Mouse (Mus musculus) limb, embryonic 14.5 days (tissue): ENCODE measurements around the gene Trmo. TPM values are rescaled to one million over a fixed set of nuclear protein-coding genes. Genes with fewer than 3 reads are reported as not detected.

Experiments
- ATAC-seq: fragments of 200-750 bp; cut with Nextera tagmentation; 2 replicates; pipeline ENCODE4 v1.8.0; 2017; ENCODE audit warnings: low read depth, moderate number of reproducible peaks, moderate TSS enrichment; ENCODE audit not compliant: low FRiP score
- DNase-seq: peaks from one replicate; pipeline ENCODE4 v3.0.0-alpha.2; 2015; ENCODE audit warnings: low spot score
- H3K27ac ChIP-seq: fragments of 300-500 bp; sonication (generic); replicated peaks from 2 replicates; pipeline ENCODE4 v1.5.1; 2014; ENCODE audit warnings: low read depth, mild to moderate bottlenecking, low read length, moderate library complexity, mixed read lengths
- H3K27me3 ChIP-seq: fragments of 300-500 bp; sonication (generic); 2 replicates; pipeline ENCODE4 v1.6.1; 2014; ENCODE audit warnings: low read length, mixed read lengths; ENCODE audit not compliant: control insufficient read depth, insufficient read depth
- H3K36me3 ChIP-seq: fragments of 300-500 bp; sonication (generic); 2 replicates; pipeline ENCODE4 v1.6.1; 2014; ENCODE audit warnings: mild to moderate bottlenecking, low read length, moderate library complexity, mixed read lengths; ENCODE audit not compliant: control insufficient read depth, insufficient read depth
- H3K4me1 ChIP-seq: fragments of 300-500 bp; sonication (generic); 2 replicates; pipeline ENCODE4 v1.6.1; 2014; ENCODE audit warnings: antibody characterized with exemption, low read length, mixed read lengths; ENCODE audit not compliant: control insufficient read depth, insufficient read depth
- H3K4me2 ChIP-seq: fragments of 300-500 bp; sonication (generic); replicated peaks from 2 replicates; pipeline ENCODE4 v1.6.1; 2014; ENCODE audit warnings: low read depth, mild to moderate bottlenecking, low read length, moderate library complexity; ENCODE audit not compliant: severe bottlenecking
- H3K4me3 ChIP-seq: fragments of 300-500 bp; sonication (generic); replicated peaks from 2 replicates; pipeline ENCODE4 v1.5.1; 2014; ENCODE audit warnings: low read length
- H3K9ac ChIP-seq: fragments of 300-500 bp; sonication (generic); 2 replicates; pipeline ENCODE4 v1.6.1; 2014; ENCODE audit warnings: mild to moderate bottlenecking, low read depth, low read length, moderate library complexity; ENCODE audit not compliant: severe bottlenecking
- H3K9me3 ChIP-seq: fragments of 300-500 bp; sonication (generic); 2 replicates; pipeline ENCODE4 v1.6.1; 2016; ENCODE audit warnings: low read length; ENCODE audit not compliant: control insufficient read depth
- POLR2A ChIP-seq: fragments of 200-500 bp; IDR thresholded peaks from 2 replicates; pipeline ENCODE4 v1.8.0; 2012; ENCODE audit warnings: inconsistent platforms, mild to moderate bottlenecking, moderate library complexity, borderline replicate concordance; ENCODE audit not compliant: insufficient read depth, insufficient read length; ENCODE audit errors: extremely low read depth
- WGBS: fragments of 180-500 bp; shearing (Covaris S2); extraction: QIAGEN DNeasy Blood & Tissue Kit; methylation state at CpG from one replicate; pipeline ENCODE4 v1.1.7; 2014; 5-methylcytosine and 5-hydroxymethylcytosine counted together
- polyA plus RNA-seq, 2 experiments: library from polyadenylated mRNA; depleted of rRNA in 1 of 2; stranded (reverse) in 1 of 2; unstranded in 1 of 2; fragments of >200 nt; fragmentation: Nextera tagmentation in 1 of 2; extraction: Ambion mirVana in 1 of 2; gene quantifications; 2 replicates each; pipeline versions ENCODE4 v1.2.1 to v1.2.3; 2012 to 2014

Trmo gene
- polyA plus RNA-seq, 2 experiments: 7.8 to 9.2 TPM

GRCm38 (mm10) chr4:46361258-46361657, 28.0 kb downstream of the Trmo start:
- no peak for TF ChIP-seq POLR2A
- 67% methylated on average over 5 of the region's 5 CpGs for WGBS
- H3K9me3 ChIP-seq: no peaks in the 10 kb centered on the region

GRCm38 (mm10) chr4:46359539-46360253, 29.5 kb downstream of the Trmo start:
- no peak for DNase-seq
- Histone ChIP-seq H3K4me3 (no peak overlapping the region), H3K4me2 (no peak overlapping the region), H3K27me3 (peaks cover 6% of the 10 kb centered on the region; the same call in 1 of the 2 replicates), H3K9ac (no peak overlapping the region), H3K9me3 (no peaks in the 10 kb centered on the region), H3K36me3 (no peaks in the 10 kb centered on the region), H3K4me1 (no peaks in the 10 kb centered on the region), H3K27ac (no peak overlapping the region)
- no peak for TF ChIP-seq POLR2A
- WGBS: 78% methylated on average over 12 of the region's 12 CpGs
- ATAC-seq: no peak

More at GRCm38 (mm10) chr4:46361258-46361657, 28.0 kb downstream of the Trmo start:
- no peak overlapping the region for H3K4me3 ChIP-seq
- H3K9ac ChIP-seq: no peak overlapping the region
- ATAC-seq (no peak), DNase-seq (no peak)
- H3K4me2 ChIP-seq: no peak overlapping the region
- H3K27ac ChIP-seq: no peak overlapping the region
- H3K4me1 ChIP-seq: no peaks in the 10 kb centered on the region
- H3K27me3 ChIP-seq: 0 out of 2 replicates have a peak, but pooled peaks cover 3% of the 10 kb centered on the region
- no peaks in the 10 kb centered on the region for H3K36me3 ChIP-seq

GRCm38 (mm10) chr4:46356351-46357133, 32.7 kb downstream of the Trmo start:
- no peak overlapping the region for H3K9ac ChIP-seq
- H3K36me3 ChIP-seq: no peaks in the 10 kb centered on the region
- H3K4me2 ChIP-seq: no peak overlapping the region
- H3K4me1 ChIP-seq: no peaks in the 10 kb centered on the region; the same call in 1 of the 2 replicates
- DNase-seq (no peak), ATAC-seq (no peak)
- 39% methylated on average over 12 of the region's 12 CpGs for WGBS
- no peaks in the 10 kb centered on the region for H3K9me3 ChIP-seq
- H3K4me3 ChIP-seq: no peak overlapping the region
- H3K27me3 ChIP-seq: peaks cover 6% of the 10 kb centered on the region; the same call in 1 of the 2 replicates
- H3K27ac ChIP-seq: no peak overlapping the region
- no peak for TF ChIP-seq POLR2A

GRCm38 (mm10) chr4:46353045-46353444, 36.2 kb downstream of the Trmo start:
- H3K4me1 ChIP-seq: no peaks in the 10 kb centered on the region; the same call in 1 of the 2 replicates
- H3K9ac ChIP-seq: no peak overlapping the region
- no peak overlapping the region for H3K27ac ChIP-seq
- peaks cover 40% of the 10 kb centered on the region for H3K27me3 ChIP-seq
- no peaks in the 10 kb centered on the region for H3K36me3 ChIP-seq
- no peak overlapping the region for H3K4me2 ChIP-seq
- no peak for TF ChIP-seq POLR2A
- DNase-seq: no peak
- H3K4me3 ChIP-seq: no peak overlapping the region
- 10% methylated on average over 10 of the region's 10 CpGs for WGBS
- ATAC-seq: no peak
- H3K9me3 ChIP-seq: no peaks in the 10 kb centered on the region

GRCm38 (mm10) chr4:46349530-46349929, 39.7 kb downstream of the Trmo start:
- no peak overlapping the region for H3K27ac ChIP-seq
- peaks cover 68% of the 10 kb centered on the region for H3K27me3 ChIP-seq
- DNase-seq: no peak
- TF ChIP-seq POLR2A: no peak
- H3K36me3 ChIP-seq: no peaks in the 10 kb centered on the region
- no peak overlapping the region for H3K9ac ChIP-seq
- H3K4me2 ChIP-seq: no peak overlapping the region
- 47% methylated on average over 5 of the region's 5 CpGs for WGBS
- H3K4me1 ChIP-seq: no peaks in the 10 kb centered on the region; the same call in 1 of the 2 replicates
- no peak overlapping the region for H3K4me3 ChIP-seq
- no peaks in the 10 kb centered on the region for H3K9me3 ChIP-seq
- no peak for ATAC-seq
